Mouse (Mus musculus): ENCODE data around the gene Dpm3. TPM values are rescaled to one million over a fixed set of nuclear protein-coding genes. Genes with fewer than 3 reads are reported as not detected.

Dpm3 gene
- 32.9 and 36.0 TPM in 2 replicates for total RNA-seq (2023)

DNA sequence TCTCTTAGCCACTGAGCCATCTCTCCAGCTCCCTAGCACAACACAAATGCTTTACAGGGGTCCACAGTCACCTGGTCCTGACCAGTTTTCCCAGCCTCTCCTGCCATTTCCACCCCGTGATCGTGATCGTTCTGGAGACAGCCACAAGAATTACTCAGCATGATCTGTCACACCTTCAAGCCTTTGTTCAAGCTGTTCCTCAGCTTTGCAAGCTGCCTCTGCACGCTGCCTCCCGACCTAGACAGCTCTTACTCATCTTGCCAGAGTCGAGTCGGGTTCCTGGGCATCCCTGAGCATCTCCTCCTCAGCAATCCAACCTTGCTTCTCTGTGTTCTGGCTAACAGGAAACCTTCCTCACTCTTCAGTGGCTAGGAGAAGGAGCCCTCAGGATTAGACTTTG, at the start of gene Dpm3:
TSS of gene Dpm3 (plus strand) at position 283 of the 400 bp plus-strand sequence.

DNA sequence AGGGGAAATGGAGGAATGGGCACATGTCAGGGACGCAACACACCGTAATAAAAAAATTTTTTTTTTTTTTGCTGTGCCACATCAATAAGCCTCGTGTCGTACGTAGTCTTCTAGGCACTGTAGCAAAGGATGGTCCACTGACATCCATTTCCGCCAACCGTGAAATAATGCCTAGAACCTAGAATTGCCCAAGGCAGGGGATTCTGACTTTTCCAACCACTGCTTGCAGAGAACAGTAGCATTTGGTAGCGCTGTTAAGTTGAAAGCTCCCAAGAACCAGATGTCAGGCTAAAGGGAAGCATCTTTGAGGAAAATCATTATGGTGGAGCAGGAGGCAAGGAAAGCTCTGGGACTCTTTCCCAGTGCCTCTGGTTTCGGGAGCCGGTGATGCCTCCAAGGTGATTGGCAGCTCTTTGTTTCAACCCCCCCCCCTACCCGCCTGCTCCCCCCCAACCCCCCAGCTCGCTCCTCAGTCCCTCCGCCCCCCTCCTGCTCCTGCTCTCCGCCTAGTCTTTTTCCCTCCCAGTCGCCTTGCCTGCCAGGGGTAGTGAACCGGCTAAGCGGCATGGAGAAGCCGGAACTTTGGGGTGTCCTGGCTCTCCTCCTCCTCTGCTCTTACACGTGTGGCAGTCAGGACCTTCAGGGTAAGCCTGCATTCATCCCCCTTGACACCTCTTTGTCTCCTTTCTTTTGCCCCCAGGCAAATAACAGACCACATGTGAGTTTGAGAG, 44.3 kb upstream of the Dpm3 start, which contains the start of gene Thbs3:
TSS of gene Thbs3 (plus strand) at position 500 of the 731 bp plus-strand sequence.

GRCm38 (mm10) chr3:89226900-89227299, 32.3 kb upstream of the Dpm3 start, which contains the start of gene Mtx1:
Mtx1 (minus strand) TSS chr3:89227088.

DNA sequence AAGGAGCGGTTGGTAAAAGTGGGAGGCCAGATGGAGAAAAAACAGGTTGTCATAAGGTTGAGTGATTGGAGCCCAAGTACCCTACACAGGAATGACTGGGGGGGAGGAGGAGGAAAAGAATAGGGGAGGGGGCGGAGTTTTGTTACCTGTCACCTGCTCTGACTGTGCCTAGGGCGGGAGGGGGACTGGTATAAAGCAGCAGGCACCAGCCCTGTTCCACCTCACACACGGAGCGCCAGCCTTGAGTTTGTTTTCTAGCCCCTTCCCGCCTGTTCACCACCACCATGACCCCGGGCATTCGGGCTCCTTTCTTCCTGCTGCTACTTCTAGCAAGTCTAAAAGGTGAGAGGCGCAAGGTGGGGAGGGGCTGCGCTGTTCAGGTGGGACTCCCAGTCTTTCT, 30.3 kb upstream of the Dpm3 start, which contains the start of gene Muc1:
TSS of gene Muc1 (plus strand) at position 222 of the 400 bp plus-strand sequence.

GRCm38 (mm10) chr3:89245688-89246171, 13.4 kb upstream of the Dpm3 start, which contains the start of gene Krtcap2:
Krtcap2 (plus strand) TSS chr3:89245966.

DNA sequence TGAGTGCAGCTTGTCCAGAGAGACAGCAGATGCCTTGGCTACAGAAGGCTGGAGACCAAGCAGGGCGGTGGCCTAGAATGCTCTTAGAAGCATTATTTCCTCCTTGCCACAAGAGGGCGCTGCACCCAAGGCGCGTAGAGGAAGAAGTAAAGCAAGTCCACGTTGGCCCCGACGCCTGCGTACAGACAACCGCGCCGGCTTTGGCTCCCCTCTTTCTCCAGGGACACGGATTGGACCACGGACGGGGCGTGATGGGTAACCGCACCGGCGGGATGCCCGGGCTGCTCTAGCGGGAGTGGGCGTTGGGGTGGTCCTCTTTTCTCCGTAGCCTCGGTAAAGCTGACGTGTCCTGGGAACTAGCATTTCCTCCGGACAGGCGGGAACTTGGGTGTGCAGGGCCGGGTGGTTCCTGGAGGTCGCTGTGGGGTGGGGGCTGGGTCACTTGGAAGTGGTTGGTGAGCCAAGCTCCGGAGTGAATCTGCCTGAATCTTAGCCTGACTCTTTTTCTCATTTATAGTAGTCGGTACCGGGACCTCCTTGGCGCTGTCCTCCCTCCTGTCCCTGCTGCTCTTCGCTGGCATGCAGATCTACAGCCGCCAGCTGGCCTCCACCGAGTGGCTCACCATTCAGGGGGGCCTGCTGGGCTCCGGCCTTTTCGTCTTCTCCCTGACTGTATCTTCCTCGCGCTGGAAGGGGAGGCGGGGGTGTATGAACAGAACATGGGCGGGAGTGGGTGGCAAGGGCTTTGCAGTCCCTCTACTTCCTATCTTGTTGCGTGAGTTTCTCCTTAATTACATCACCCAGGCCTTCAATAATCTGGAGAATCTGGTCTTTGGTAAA, 12.7 kb upstream of the Dpm3 start, which contains the start of gene Trim46:
TSS of gene Trim46 (minus strand) at position 49 of the 840 bp plus-strand sequence.

GRCm38 (mm10) chr3:89270051-89270755, 11.0 kb downstream of the Dpm3 start, which contains the start of gene Slc50a1:
Slc50a1 (minus strand) TSS chr3:89270570.

GRCm38 (mm10) chr3:89280606-89281511, 21.7 kb downstream of the Dpm3 start, which contains the start of gene Efna1:
Efna1 (minus strand) TSS chr3:89281142.

Other genes starting within 250 kb of the Dpm3 start
- gene Rusc1, start 166.0 kb upstream of the Dpm3 start, total RNA-seq (2023), result 17.2 and 19.6 TPM in 2 replicates
- gene Gm43738, start 158.3 kb upstream of the Dpm3 start, total RNA-seq (2023), result not detected in 2 replicates
- gene Fdps, start 157.4 kb upstream of the Dpm3 start, total RNA-seq (2023), result 19.3 and 28.2 TPM in 2 replicates
- gene Pklr, start 123.2 kb upstream of the Dpm3 start, total RNA-seq (2023), result 0.32 and 1.0 TPM in 2 replicates
- not detected in 2 replicates for gene Hcn3, start 99.2 kb upstream of the Dpm3 start, total RNA-seq (2023)
- 52.6 and 57.6 TPM in 2 replicates for gene Clk2, start 94.6 kb upstream of the Dpm3 start, total RNA-seq (2023)
- gene Scamp3, start 81.9 kb upstream of the Dpm3 start, total RNA-seq (2023), result 34.0 and 35.9 TPM in 2 replicates
- gene Fam189b, start 76.2 kb upstream of the Dpm3 start, total RNA-seq (2023), result 5.8 and 6.9 TPM in 2 replicates
- 78.7 and 83.6 TPM in 2 replicates for gene Gba, start 56.4 kb upstream of the Dpm3 start, total RNA-seq (2023)
- 1.1 and 1.2 TPM in 2 replicates for gene Thbs3, start 44.2 kb upstream of the Dpm3 start, total RNA-seq (2023)
- 50.5 and 53.4 TPM in 2 replicates for gene Mtx1, start 32.3 kb upstream of the Dpm3 start, total RNA-seq (2023)
- not detected in 2 replicates for gene Muc1, start 30.3 kb upstream of the Dpm3 start, total RNA-seq (2023)
- gene Krtcap2, start 13.4 kb upstream of the Dpm3 start, total RNA-seq (2023), result 29.1 and 52.6 TPM in 2 replicates
- 0.41 and 0.88 TPM in 2 replicates for gene Trim46, start 13.0 kb upstream of the Dpm3 start, total RNA-seq (2023)
- 16.1 and 18.9 TPM in 2 replicates for gene Slc50a1, start 11.2 kb downstream of the Dpm3 start, total RNA-seq (2023)
- not detected in 2 replicates for gene Efna1, start 21.8 kb downstream of the Dpm3 start, total RNA-seq (2023)
- not detected in 2 replicates for gene Efna3, start 63.6 kb downstream of the Dpm3 start, total RNA-seq (2023)
- gene Efna4, start 78.7 kb downstream of the Dpm3 start, total RNA-seq (2023), result not detected in 2 replicates
- 100 and 106 TPM in 2 replicates for gene Adam15, start 90.6 kb downstream of the Dpm3 start, total RNA-seq (2023)
- gene Dcst2, start 102.6 kb downstream of the Dpm3 start, total RNA-seq (2023), result not detected in 2 replicates
- not detected in 2 replicates for gene Dcst1, start 105.9 kb downstream of the Dpm3 start, total RNA-seq (2023)
- gene Zbtb7b, start 135.4 kb downstream of the Dpm3 start, total RNA-seq (2023), result 127 and 136 TPM in 2 replicates
- not detected in 2 replicates for gene Lenep, start 143.4 kb downstream of the Dpm3 start, total RNA-seq (2023)
- gene Flad1, start 152.5 kb downstream of the Dpm3 start, total RNA-seq (2023), result 10.6 and 12.5 TPM in 2 replicates
- 34.9 and 36.5 TPM in 2 replicates for gene Cks1b, start 159.0 kb downstream of the Dpm3 start, total RNA-seq (2023)
- 111 and 115 TPM in 2 replicates for gene Shc1, start 159.1 kb downstream of the Dpm3 start, total RNA-seq (2023)
- gene Pygo2, start 170.9 kb downstream of the Dpm3 start, total RNA-seq (2023), result 38.4 and 48.7 TPM in 2 replicates
- gene Pbxip1, start 177.3 kb downstream of the Dpm3 start, total RNA-seq (2023), result 159 and 187 TPM in 2 replicates
- 4.6 and 10.3 TPM in 2 replicates for gene Pmvk, start 195.2 kb downstream of the Dpm3 start, total RNA-seq (2023)